35 mouse cellular contexts compared by ENCODE assay signal in genomic region chr17:86573596-86574248, GRCm38 (mm10).
A peak's percentile ranks its signal among the peaks of the same experiment; 100 is the strongest.
DNase-seq lines count a peak whose midpoint lies in the region; ATAC-seq lines count a peak whose summit lies in the region.
"Had no signal": no experiment of that assay in that cellular context is flagged by ENCODE, and none has a peak within 500 bp of the region (broad histone marks: within the 10 kb centered on the region; RNA-seq: fewer than 3 reads in every experiment).

No protein-coding gene starts in this region.

- H3K27me3 ChIP-seq in intestine, embryonic 16.5 days (replicated peaks; ENCODE audit: control insufficient read depth, insufficient read depth, low read length), result no peaks in the 10 kb centered on the region
- H3K27me3 ChIP-seq in intestine, embryonic 15.5 days (replicated peaks), result no peaks in the 10 kb centered on the region
- H3K27me3 ChIP-seq in lung, embryonic 16.5 days (ENCODE audit: control insufficient read depth, insufficient read depth, low read depth, low read length), result no peaks in the 10 kb centered on the region
- H3K27me3 ChIP-seq: embryonic facial prominence, embryonic 15.5 days; forebrain, embryonic 12.5 days; heart, embryonic 13.5 days; hindbrain, embryonic 15.5 days; limb, embryonic 15.5 days; liver, embryonic 13.5 days; midbrain, embryonic 12.5 days; neural tube, embryonic 13.5 days had no signal

- H3K4me3 ChIP-seq in intestine, embryonic 16.5 days (ENCODE audit: low read length), result no peak overlapping the region
- no peak overlapping the region for H3K4me3 ChIP-seq in intestine, embryonic 15.5 days (replicated peaks)
- H3K4me3 ChIP-seq in lung, embryonic 16.5 days (ENCODE audit: low read length), result no peak overlapping the region
- H3K4me3 ChIP-seq: embryonic facial prominence, embryonic 10.5 days; embryonic facial prominence, embryonic 15.5 days; forebrain, embryonic 12.5 days; heart, adult 2 months; heart, embryonic 13.5 days; hindbrain, embryonic 10.5 days; hindbrain, embryonic 15.5 days; limb, embryonic 10.5 days; limb, embryonic 15.5 days; liver, embryonic 13.5 days; midbrain, embryonic 12.5 days; neural tube, embryonic 13.5 days had no signal

- no peak overlapping the region; the same call in 1 of the 2 replicates for H3K27ac ChIP-seq in intestine, embryonic 16.5 days (ENCODE audit: low read length)
- no peak overlapping the region for H3K27ac ChIP-seq in intestine, embryonic 15.5 days
- H3K27ac ChIP-seq in lung, embryonic 16.5 days (ENCODE audit: low read length), result no peak overlapping the region
- H3K27ac ChIP-seq: embryonic facial prominence, embryonic 10.5 days; embryonic facial prominence, embryonic 15.5 days; forebrain, embryonic 12.5 days; heart, adult 2 months; heart, embryonic 13.5 days; hindbrain, embryonic 10.5 days; hindbrain, embryonic 15.5 days; limb, embryonic 10.5 days; limb, embryonic 15.5 days; liver, embryonic 13.5 days; midbrain, embryonic 12.5 days; neural tube, embryonic 13.5 days had no signal

- 72% methylated on average over 16 of the region's 16 CpGs for WGBS in intestine, embryonic 16.5 days
- WGBS in intestine, embryonic 15.5 days, result 71% methylated on average over 16 of the region's 16 CpGs
- WGBS in lung, embryonic 16.5 days, result 63% methylated on average over 16 of the region's 16 CpGs
- WGBS in large intestine, adult 2 months, result 30% methylated on average over 16 of the region's 16 CpGs

- peaks cover 8% of the 10 kb centered on the region for H3K4me1 ChIP-seq in intestine, embryonic 16.5 days (ENCODE audit: control insufficient read depth, insufficient read depth, low read length)
- H3K4me1 ChIP-seq in intestine, embryonic 15.5 days (replicated peaks), result 0 out of 2 replicates have a peak, but pooled peaks cover 5% of the 10 kb centered on the region
- peaks cover 5% of the 10 kb centered on the region; the same call in 1 of the 2 replicates for H3K4me1 ChIP-seq in lung, embryonic 16.5 days (replicated peaks; ENCODE audit: control insufficient read depth, insufficient read depth, low read length)
- H3K4me1 ChIP-seq: embryonic facial prominence, embryonic 10.5 days; embryonic facial prominence, embryonic 15.5 days; forebrain, embryonic 12.5 days; heart, embryonic 13.5 days; hindbrain, embryonic 10.5 days; hindbrain, embryonic 15.5 days; limb, embryonic 10.5 days; limb, embryonic 15.5 days; liver, embryonic 13.5 days; midbrain, embryonic 12.5 days; neural tube, embryonic 13.5 days had no signal

- no peaks in the 10 kb centered on the region for H3K9me3 ChIP-seq in intestine, embryonic 16.5 days (ENCODE audit: control insufficient read depth, low read length)
- H3K9me3 ChIP-seq in intestine, embryonic 15.5 days, result no peaks in the 10 kb centered on the region
- H3K9me3 ChIP-seq in lung, embryonic 16.5 days (ENCODE audit: control insufficient read depth, low read length), result no peaks in the 10 kb centered on the region
- H3K9me3 ChIP-seq: embryonic facial prominence, embryonic 10.5 days; embryonic facial prominence, embryonic 15.5 days; forebrain, embryonic 12.5 days; heart, embryonic 13.5 days; hindbrain, embryonic 10.5 days; hindbrain, embryonic 15.5 days; limb, embryonic 10.5 days; limb, embryonic 15.5 days; liver, embryonic 13.5 days; midbrain, embryonic 12.5 days; neural tube, embryonic 13.5 days had no signal

- peak; percentile 28; the same call in 1 of the 2 replicates for ATAC-seq in intestine, embryonic 16.5 days
- no peak for ATAC-seq in intestine, embryonic 15.5 days
- ATAC-seq in lung, embryonic 16.5 days (ENCODE audit: low read depth), result 0 out of 2 replicates have a peak, but pooled peaks have one; percentile 42
- ATAC-seq: activated CD4-positive, CD25-positive, alpha-beta regulatory T cell, adult 4 months; forebrain, postnatal 0 days; inflammation-experienced regulatory T-cells, adult 6 months had no signal

- H3K4me2 ChIP-seq in intestine, embryonic 16.5 days (ENCODE audit: low read depth, low read length), result no peak overlapping the region
- no peak overlapping the region for H3K4me2 ChIP-seq in intestine, embryonic 15.5 days (replicated peaks)
- H3K4me2 ChIP-seq in lung, embryonic 16.5 days (ENCODE audit: low read depth, low read length), result no peak overlapping the region
- H3K4me2 ChIP-seq: embryonic facial prominence, embryonic 15.5 days; forebrain, embryonic 12.5 days; heart, embryonic 13.5 days; hindbrain, embryonic 15.5 days; limb, embryonic 15.5 days; liver, embryonic 13.5 days; midbrain, embryonic 12.5 days; neural tube, embryonic 13.5 days had no signal

- no peak for DNase-seq in lung, adult 18-20 months
- peak; percentile 7 for DNase-seq in NIH3T3 (ENCODE audit: low read depth)
- DNase-seq in large intestine, adult 2 months (ENCODE audit: low read depth, low spot score), result peak; percentile 53
- no peak for DNase-seq in urinary bladder, postnatal 14 days (ENCODE audit: low spot score)
- DNase-seq in urinary bladder, postnatal 10 days (ENCODE audit: low spot score), result no peak
- DNase-seq: adrenal gland, adult 2 months; adrenal gland, postnatal 36 days; B cell, adult 2 months; cerebellum, adult 8-10 months; cerebellum, postnatal 25 days; forebrain, postnatal 0 days; gastrocnemius, postnatal 36 days; heart, adult 2 months; heart, postnatal 10 days; kidney, postnatal 36 days; liver, embryonic 13.5 days; lung, embryonic 14.5 days; right cerebral cortex, postnatal 14 days; thymus, adult 18-20 months; thymus, postnatal 25 days had no signal

- H3K9ac ChIP-seq in intestine, embryonic 16.5 days (ENCODE audit: low read depth, low read length), result no peak overlapping the region
- H3K9ac ChIP-seq in intestine, embryonic 15.5 days, result no peak overlapping the region
- H3K9ac ChIP-seq in lung, embryonic 16.5 days (ENCODE audit: low read length), result no peak overlapping the region
- H3K9ac ChIP-seq: embryonic facial prominence, embryonic 15.5 days; forebrain, embryonic 12.5 days; forebrain, postnatal 0 days; heart, embryonic 13.5 days; hindbrain, embryonic 15.5 days; limb, embryonic 15.5 days; liver, embryonic 13.5 days; lung, embryonic 14.5 days; midbrain, embryonic 12.5 days; neural tube, embryonic 13.5 days had no signal

- no peaks in the 10 kb centered on the region for H3K36me3 ChIP-seq in intestine, embryonic 16.5 days (ENCODE audit: control insufficient read depth, insufficient read depth, low read length)
- H3K36me3 ChIP-seq in intestine, embryonic 15.5 days, result no peaks in the 10 kb centered on the region
- H3K36me3 ChIP-seq in lung, embryonic 16.5 days (ENCODE audit: control insufficient read depth, insufficient read depth, low read length), result no peaks in the 10 kb centered on the region
- H3K36me3 ChIP-seq: embryonic facial prominence, embryonic 10.5 days; embryonic facial prominence, embryonic 15.5 days; forebrain, embryonic 12.5 days; heart, embryonic 13.5 days; hindbrain, embryonic 10.5 days; hindbrain, embryonic 15.5 days; limb, embryonic 10.5 days; limb, embryonic 15.5 days; liver, embryonic 13.5 days; midbrain, embryonic 12.5 days; neural tube, embryonic 13.5 days had no signal

Comparison
In these comparisons a context has a peak if more than half of its experiments do, and no peak if none do; other contexts are left out.
1. DNase-seq: peak in NIH3T3 (single experiment) and large intestine, adult 2 months (single experiment); none in lung, adult 18-20 months (0 of 2), urinary bladder, postnatal 14 days (single experiment) and urinary bladder, postnatal 10 days (single experiment).